Mouse (Mus musculus) hindbrain, postnatal 0 days (tissue): ENCODE measurements around the gene Mrps16. TPM values are rescaled to one million over a fixed set of nuclear protein-coding genes. Genes with fewer than 3 reads are reported as not detected.
A peak's percentile ranks its signal among the peaks of the same experiment; 100 is the strongest.

ENCODE experiments used
- ATAC-seq: fragments of 200-750 bp; cut with Nextera tagmentation; 2 replicates; pipeline ENCODE4 v1.8.0; 2017; ENCODE audit warnings: mild to moderate bottlenecking, moderate TSS enrichment, moderate library complexity
- DNase-seq: peaks from one replicate; pipeline ENCODE4 v3.0.0-alpha.2; 2015; ENCODE audit warnings: low spot score
- H3K27ac ChIP-seq: fragments of 300-500 bp; sonication (generic); 2 replicates; pipeline ENCODE4 v1.5.1; 2014; ENCODE audit warnings: mild to moderate bottlenecking
- H3K27me3 ChIP-seq: fragments of 300-500 bp; sonication (generic); 2 replicates; pipeline ENCODE4 v1.6.1; 2014; ENCODE audit warnings: low read length, mixed read lengths; ENCODE audit not compliant: insufficient read depth
- H3K36me3 ChIP-seq: fragments of 300-500 bp; sonication (generic); 2 replicates; pipeline ENCODE4 v1.6.1; 2014; ENCODE audit warnings: low read length, mixed read lengths; ENCODE audit not compliant: insufficient read depth
- H3K4me1 ChIP-seq: fragments of 300-500 bp; sonication (generic); 2 replicates; pipeline ENCODE4 v1.6.1; 2014; ENCODE audit warnings: antibody characterized with exemption, low read length, mixed read lengths; ENCODE audit not compliant: insufficient read depth
- H3K4me2 ChIP-seq: fragments of 300-500 bp; sonication (generic); 2 replicates; pipeline ENCODE4 v1.6.1; 2014; ENCODE audit warnings: low read depth, mild to moderate bottlenecking, low read length, moderate library complexity, mixed read lengths
- H3K4me3 ChIP-seq: fragments of 300-500 bp; sonication (generic); 2 replicates; pipeline ENCODE4 v1.5.1; 2014; ENCODE audit warnings: low read length
- H3K9ac ChIP-seq: fragments of 300-500 bp; sonication (generic); replicated peaks from 2 replicates; pipeline ENCODE4 v1.6.1; 2014; ENCODE audit warnings: mild to moderate bottlenecking, low read length, moderate library complexity, mixed read lengths
- H3K9me3 ChIP-seq: fragments of 300-500 bp; sonication (generic); 2 replicates; pipeline ENCODE4 v1.6.1; 2016; ENCODE audit warnings: low read length, mixed read lengths
- CTCF ChIP-seq: IDR thresholded peaks from 2 replicates; pipeline ENCODE4 v1.5.1; 2016; ENCODE audit warnings: antibody characterized with exemption, control low read depth, low read depth
- WGBS: fragments of 180-500 bp; shearing (Covaris S2); extraction: QIAGEN DNeasy Blood & Tissue Kit; methylation state at CpG from one replicate; pipeline ENCODE4 v1.1.7; 2014; 5-methylcytosine and 5-hydroxymethylcytosine counted together
- polyA plus RNA-seq: library from polyadenylated mRNA; unstranded; fragments of >200 nt; fragmentation: Nextera tagmentation; extraction: Ambion mirVana; gene quantifications from 2 replicates; pipeline ENCODE4 v1.2.1, GENCODE M21; 2015
- total RNA-seq: library from RNA; depleted of rRNA; stranded (reverse); fragments of >200 nt; gene quantifications from 2 replicates; pipeline ENCODE4 v1.2.3, GENCODE M21; 2014; rRNA removed

Gene Mrps16
- total and polyA plus RNA-seq, 2 experiments from 2014 or later, result 35.4 to 68.1 TPM

DNA sequence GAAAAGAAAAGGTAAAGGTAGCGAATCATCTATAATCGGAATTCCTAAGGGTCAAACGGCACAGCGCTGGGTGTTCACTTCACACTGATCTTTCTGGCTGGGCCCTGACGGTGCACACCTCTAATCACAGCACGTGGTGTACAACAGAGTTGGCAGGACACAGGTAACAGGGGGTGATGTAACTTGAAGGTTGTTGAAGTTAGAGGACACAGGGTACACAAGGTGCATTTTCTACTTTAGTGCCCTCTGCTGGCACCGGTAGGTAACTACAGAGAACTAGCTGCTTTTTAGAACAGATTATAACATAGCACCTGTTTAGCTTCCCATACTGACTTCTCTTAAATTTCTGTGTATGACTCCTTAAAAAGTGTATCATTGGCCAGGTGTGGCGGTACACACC, 53.3 kb downstream of the Mrps16 start:
- DNase-seq (peak; percentile 33), ATAC-seq (no peak; the same call in 1 of the 2 replicates)
- H3K4me1 ChIP-seq, result no peaks in the 10 kb centered on the region
- H3K9me3 ChIP-seq, result no peaks in the 10 kb centered on the region
- no peak overlapping the region for H3K4me2 ChIP-seq
- peak; percentile 66 for TF ChIP-seq CTCF
- H3K27me3 ChIP-seq, result no peaks in the 10 kb centered on the region
- H3K9ac ChIP-seq, result no peak overlapping the region
- H3K4me3 ChIP-seq, result no peak overlapping the region
- peaks cover 30% of the 10 kb centered on the region for H3K36me3 ChIP-seq
- 86% methylated on average over 8 of the region's 8 CpGs for WGBS
- H3K27ac ChIP-seq, result no peak overlapping the region

DNA sequence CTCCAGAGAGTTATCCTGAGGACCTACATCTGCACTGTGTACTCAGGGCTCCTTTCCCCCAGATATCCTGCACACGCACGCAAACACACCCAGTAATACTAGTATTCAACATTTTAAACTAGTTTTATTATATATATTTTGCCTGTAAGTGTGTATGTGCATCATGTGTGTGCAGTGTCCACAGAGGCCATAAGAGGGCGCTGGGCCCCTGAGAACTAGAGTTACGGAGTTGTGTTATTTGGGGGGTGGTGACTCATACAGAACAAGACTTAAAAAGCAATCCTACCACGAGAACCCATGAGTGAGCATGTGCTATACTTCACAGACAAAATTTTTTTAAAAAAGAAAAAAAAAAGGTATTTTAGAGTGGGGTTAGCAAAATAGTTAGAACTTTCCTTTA, 54.0 kb downstream of the Mrps16 start:
- Histone ChIP-seq H3K4me2 (no peak overlapping the region), H3K9ac (no peak overlapping the region), H3K27ac (no peak overlapping the region), H3K36me3 (peaks cover 28% of the 10 kb centered on the region), H3K27me3 (no peaks in the 10 kb centered on the region), H3K4me1 (no peaks in the 10 kb centered on the region), H3K9me3 (no peaks in the 10 kb centered on the region), H3K4me3 (no peak overlapping the region)
- no peak for TF ChIP-seq CTCF
- DNase-seq (no peak), ATAC-seq (no peak)
- WGBS, result 98% methylated on average over 5 of the region's 5 CpGs

Other genes with a start within 250 kb of the Mrps16 start
- gene Kcnk5, start 211.8 kb downstream of the Mrps16 start, total RNA-seq, result 0.84 and 1.7 TPM in 2 replicates
- 1.0 TPM in 2 replicates for gene Kcnk5, start 211.8 kb downstream of the Mrps16 start, polyA plus RNA-seq
- 0.18 TPM in 1 of 2 replicates, not detected in the other for gene Kcnk16, start 124.4 kb downstream of the Mrps16 start, total RNA-seq
- not detected in 2 replicates for gene Kcnk16, start 124.4 kb downstream of the Mrps16 start, polyA plus RNA-seq
- gene Nudt13, start 98.9 kb downstream of the Mrps16 start, total RNA-seq, result 10.3 and 13.4 TPM in 2 replicates
- 11.2 and 12.0 TPM in 2 replicates for gene Nudt13, start 98.9 kb downstream of the Mrps16 start, polyA plus RNA-seq
- gene Ecd, start 45.5 kb downstream of the Mrps16 start, total RNA-seq, result 29.8 and 38.6 TPM in 2 replicates
- 37.3 and 38.4 TPM in 2 replicates for gene Ecd, start 45.5 kb downstream of the Mrps16 start, polyA plus RNA-seq
- gene Fam149b, start 45.5 kb downstream of the Mrps16 start, total RNA-seq, result 42.1 and 44.4 TPM in 2 replicates
- 25.9 and 28.8 TPM in 2 replicates for gene Fam149b, start 45.5 kb downstream of the Mrps16 start, polyA plus RNA-seq
- 29.2 and 44.2 TPM in 2 replicates for gene Dnajc9, start 4.7 kb downstream of the Mrps16 start, total RNA-seq
- gene Dnajc9, start 4.7 kb downstream of the Mrps16 start, polyA plus RNA-seq, result 111 and 114 TPM in 2 replicates
- 0.11 and 0.31 TPM in 2 replicates for gene Cfap70, start 58.6 kb upstream of the Mrps16 start, total RNA-seq
- 1.8 and 2.2 TPM in 2 replicates for gene Cfap70, start 58.6 kb upstream of the Mrps16 start, polyA plus RNA-seq
- 36.5 and 38.4 TPM in 2 replicates for gene Anxa7, start 86.5 kb upstream of the Mrps16 start, total RNA-seq
- gene Anxa7, start 86.5 kb upstream of the Mrps16 start, polyA plus RNA-seq, result 19.8 and 20.5 TPM in 2 replicates
- gene Mss51, start 103.3 kb upstream of the Mrps16 start, total RNA-seq, result 0.11 and 0.26 TPM in 2 replicates
- gene Mss51, start 103.3 kb upstream of the Mrps16 start, polyA plus RNA-seq, result 0.08 and 0.19 TPM in 2 replicates
- 110 and 130 TPM in 2 replicates for gene Ppp3cb, start 152.9 kb upstream of the Mrps16 start, total RNA-seq
- 94.7 and 97.5 TPM in 2 replicates for gene Ppp3cb, start 152.9 kb upstream of the Mrps16 start, polyA plus RNA-seq
- 27.5 and 30.2 TPM in 2 replicates for gene Usp54, start 247.4 kb upstream of the Mrps16 start, total RNA-seq
- 5.8 and 5.9 TPM in 2 replicates for gene Usp54, start 247.4 kb upstream of the Mrps16 start, polyA plus RNA-seq